Mouse (Mus musculus) E14TG2a.4 (cell line): ENCODE measurements around the gene Axin1.
"Not testable (repeated sequence)": the region's sequence is repeated elsewhere in the genome, so short reads cannot be mapped to it uniquely, and the experiment has no call there.

Source experiments
- H3K27me3 ChIP-seq: 2 replicates; pipeline ENCODE4 v1.6.1; 2014; ENCODE audit warnings: low read length, control low read depth; ENCODE audit not compliant: insufficient read depth
- H3K36me3 ChIP-seq: 2 replicates; pipeline ENCODE4 v1.6.1; 2014; ENCODE audit warnings: low read length, control low read depth; ENCODE audit not compliant: insufficient read depth
- H3K4me1 ChIP-seq: replicated peaks from 2 replicates; pipeline ENCODE4 v1.6.1; 2014; ENCODE audit warnings: low read depth, low read length, control low read depth
- H3K4me3 ChIP-seq: replicated peaks from 2 replicates; pipeline ENCODE4 v1.5.1; 2014; ENCODE audit warnings: mild to moderate bottlenecking, low read length
- H3K9me3 ChIP-seq: 2 replicates; pipeline ENCODE4 v1.6.1; 2014; ENCODE audit warnings: low read length, control low read depth
- CTCF ChIP-seq: conservative IDR thresholded peaks from 2 replicates; pipeline ENCODE4 v1.5.1; 2014; ENCODE audit warnings: low read length
- NANOG ChIP-seq: IDR thresholded peaks from 2 replicates; pipeline ENCODE4 v1.6.1; 2014; ENCODE audit warnings: borderline replicate concordance, low read length, mixed read lengths
- POU5F1 ChIP-seq: IDR thresholded peaks from 2 replicates; pipeline ENCODE4 v1.6.1; 2014; ENCODE audit warnings: low read length, borderline replicate concordance

Gene Axin1

GRCm38 (mm10) chr17:26105619-26106018 lies 32.9 kb upstream of the Axin1 start:
- Histone ChIP-seq H3K4me1 (peaks cover 54% of the 10 kb centered on the region), H3K36me3 (no peaks in the 10 kb centered on the region), H3K27me3 (no peaks in the 10 kb centered on the region), H3K4me3 (no peak overlapping the region), H3K9me3 (no peaks in the 10 kb centered on the region)
- TF ChIP-seq CTCF (no peak), POU5F1 (no peak), NANOG (no peak)

GRCm38 (mm10) chr17:26110156-26110555 lies 28.3 kb upstream of the Axin1 start:
- H3K4me1 ChIP-seq, result peaks cover 68% of the 10 kb centered on the region
- H3K4me3 ChIP-seq, result peak overlapping the region; percentile 66; the same call in 1 of the 2 replicates
- no peak for TF ChIP-seq POU5F1
- peak; percentile 36; the same call in 1 of the 2 replicates for TF ChIP-seq NANOG
- peaks cover 4% of the 10 kb centered on the region for H3K36me3 ChIP-seq
- peaks cover 12% of the 10 kb centered on the region for H3K27me3 ChIP-seq
- no peaks in the 10 kb centered on the region for H3K9me3 ChIP-seq

- peaks cover 20% of the 10 kb centered on the region for H3K27me3 ChIP-seq
- peaks cover 13% of the 10 kb centered on the region for H3K36me3 ChIP-seq
- TF ChIP-seq CTCF, result no peak
- TF ChIP-seq POU5F1, result no peak
- peak; percentile 32 for TF ChIP-seq NANOG
- H3K4me3 ChIP-seq, result peak overlapping the region; percentile 66
- no peaks in the 10 kb centered on the region for H3K9me3 ChIP-seq
- H3K4me1 ChIP-seq, result peaks cover 70% of the 10 kb centered on the region
These were observed 27.5 kb upstream of the Axin1 start for GRCm38 (mm10) chr17:26111024-26111423.

GRCm38 (mm10) chr17:26111722-26112121 lies 26.8 kb upstream of the Axin1 start:
- Histone ChIP-seq H3K27me3 (peaks cover 20% of the 10 kb centered on the region), H3K4me3 (peak overlapping the region; percentile 66), H3K9me3 (no peaks in the 10 kb centered on the region), H3K4me1 (peaks cover 72% of the 10 kb centered on the region), H3K36me3 (peaks cover 17% of the 10 kb centered on the region)
- TF ChIP-seq CTCF (no peak), NANOG (no peak), POU5F1 (no peak)

GRCm38 (mm10) chr17:26112751-26113150 lies 25.7 kb upstream of the Axin1 start:
- H3K36me3 ChIP-seq, result peaks cover 27% of the 10 kb centered on the region
- peak overlapping the region; percentile 82 for H3K4me3 ChIP-seq
- TF ChIP-seq POU5F1 (no peak), NANOG (no peak), CTCF (no peak)
- peaks cover 20% of the 10 kb centered on the region for H3K27me3 ChIP-seq
- H3K9me3 ChIP-seq, result no peaks in the 10 kb centered on the region
- peaks cover 82% of the 10 kb centered on the region for H3K4me1 ChIP-seq

GRCm38 (mm10) chr17:26113181-26113948 lies 25.1 kb upstream of the Axin1 start, which contains the start of gene Tmem8:
TSS of gene Tmem8 (plus strand) at chr17:26113299.
- Histone ChIP-seq H3K36me3 (peaks cover 33% of the 10 kb centered on the region), H3K4me3 (peak within 1 kb of the TSS; percentile 82), H3K9me3 (no peaks in the 10 kb centered on the region), H3K4me1 (peaks cover 88% of the 10 kb centered on the region), H3K27me3 (peaks cover 20% of the 10 kb centered on the region)
- no peak for TF ChIP-seq CTCF
- no peak for TF ChIP-seq POU5F1
- TF ChIP-seq NANOG, result no peak

- no peaks in the 10 kb centered on the region for H3K9me3 ChIP-seq
- peak; percentile 34; the same call in 1 of the 2 replicates for TF ChIP-seq NANOG
- no peak for TF ChIP-seq POU5F1
- TF ChIP-seq CTCF, result no peak
- peaks cover 89% of the 10 kb centered on the region for H3K4me1 ChIP-seq
- peaks cover 40% of the 10 kb centered on the region for H3K36me3 ChIP-seq
- H3K4me3 ChIP-seq, result peak overlapping the region; percentile 82
- peaks cover 20% of the 10 kb centered on the region for H3K27me3 ChIP-seq
These were observed 24.4 kb upstream of the Axin1 start for GRCm38 (mm10) chr17:26114061-26114460.

GRCm38 (mm10) chr17:26114461-26114860 lies 24.0 kb upstream of the Axin1 start:
- not testable (repeated sequence) for H3K9me3 ChIP-seq
- H3K4me1 ChIP-seq, result peaks cover 89% of the 10 kb centered on the region
- H3K27me3 ChIP-seq, result peaks cover 20% of the 10 kb centered on the region
- H3K36me3 ChIP-seq, result peaks cover 44% of the 10 kb centered on the region
- H3K4me3 ChIP-seq, result peak overlapping the region; percentile 82
